Mouse (Mus musculus): ENCODE results near the gene Wnk4. TPM values are rescaled to one million over a fixed set of nuclear protein-coding genes. Genes with fewer than 3 reads are reported as not detected.

Gene Wnk4
- total RNA-seq, 4 experiments from 2014 or later = 11.1 to 12.2 (median 11.6) TPM

DNA sequence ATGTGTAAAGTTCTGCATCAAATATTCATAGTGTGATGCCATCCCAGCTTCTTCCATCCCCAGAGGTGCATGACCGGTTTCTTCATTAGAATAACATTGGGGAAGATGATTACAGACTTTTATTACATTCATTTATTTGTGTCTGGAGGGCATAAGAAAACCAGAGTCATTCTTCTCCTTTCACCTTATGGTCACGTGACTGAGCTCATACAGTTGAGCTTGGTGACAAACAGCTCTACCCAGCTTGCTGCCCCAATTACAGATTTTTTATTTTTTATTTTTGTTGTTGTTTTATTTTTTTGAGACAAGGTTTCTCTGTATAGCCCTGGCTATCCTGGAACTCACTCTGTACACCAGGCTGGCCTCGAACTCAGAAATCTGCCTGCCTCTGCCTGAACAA, 12.1 kb downstream of the Wnk4 start:
- DNase-seq (ENCODE audit: low spot score in 2 of 2) = no peak

DNA sequence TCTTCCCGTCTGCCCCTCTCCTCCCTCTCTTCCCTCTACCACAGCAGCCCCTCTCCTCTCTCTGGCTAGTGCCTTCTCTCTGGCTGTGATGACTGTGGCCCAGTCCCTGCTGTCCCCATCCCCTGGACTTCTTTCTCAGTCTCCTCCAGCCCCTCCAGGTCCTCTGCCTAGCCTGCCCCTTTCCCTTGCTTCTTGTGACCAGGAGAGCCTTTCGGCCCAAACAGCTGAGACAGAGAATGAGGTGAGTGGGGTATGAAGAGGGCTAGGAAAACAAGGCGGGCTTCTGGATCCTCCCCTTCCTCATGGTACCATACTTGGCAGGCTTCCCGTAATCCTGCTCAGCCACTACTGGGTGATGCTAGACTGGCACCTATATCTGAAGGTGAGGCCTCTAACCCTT, 14.9 kb downstream of the Wnk4 start:
- DNase-seq (ENCODE audit: low spot score in 2 of 2) = no peak

DNA sequence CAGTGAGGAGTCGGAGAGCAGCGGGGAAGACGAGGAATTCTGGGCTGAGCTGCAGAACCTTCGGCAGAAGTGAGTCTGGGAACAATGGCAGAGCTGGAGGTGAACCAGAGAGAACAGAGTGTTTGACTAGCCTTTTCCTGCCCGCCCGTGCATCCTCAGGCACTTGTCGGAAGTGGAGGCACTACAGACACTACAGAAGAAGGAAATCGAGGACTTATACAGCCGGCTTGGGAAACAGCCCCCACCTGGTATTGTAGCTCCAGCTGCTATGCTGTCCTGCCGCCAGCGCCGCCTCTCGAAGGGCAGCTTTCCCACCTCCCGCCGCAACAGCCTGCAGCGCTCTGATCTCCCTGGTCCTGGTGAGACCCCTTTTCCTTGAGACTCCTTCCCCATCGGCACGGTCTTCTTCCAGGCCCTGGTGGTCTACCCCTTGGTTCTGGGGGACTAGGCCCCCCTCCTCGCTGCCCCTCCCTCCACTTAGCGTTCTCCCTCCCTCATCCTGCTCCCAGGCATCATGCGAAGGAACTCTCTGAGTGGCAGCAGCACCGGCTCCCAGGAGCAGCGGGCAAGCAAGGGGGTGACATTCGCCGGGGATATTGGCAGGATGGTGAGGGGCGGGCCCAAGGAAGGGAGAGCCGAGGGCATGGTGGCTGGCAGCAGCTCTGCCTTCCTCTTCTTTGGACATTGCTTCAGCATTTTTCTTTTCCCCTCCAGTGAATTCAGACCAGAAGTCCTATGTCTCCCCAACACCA, 16.1 kb downstream of the Wnk4 start:
- DNase-seq (ENCODE audit: low spot score in 2 of 2) = no peak

DNA sequence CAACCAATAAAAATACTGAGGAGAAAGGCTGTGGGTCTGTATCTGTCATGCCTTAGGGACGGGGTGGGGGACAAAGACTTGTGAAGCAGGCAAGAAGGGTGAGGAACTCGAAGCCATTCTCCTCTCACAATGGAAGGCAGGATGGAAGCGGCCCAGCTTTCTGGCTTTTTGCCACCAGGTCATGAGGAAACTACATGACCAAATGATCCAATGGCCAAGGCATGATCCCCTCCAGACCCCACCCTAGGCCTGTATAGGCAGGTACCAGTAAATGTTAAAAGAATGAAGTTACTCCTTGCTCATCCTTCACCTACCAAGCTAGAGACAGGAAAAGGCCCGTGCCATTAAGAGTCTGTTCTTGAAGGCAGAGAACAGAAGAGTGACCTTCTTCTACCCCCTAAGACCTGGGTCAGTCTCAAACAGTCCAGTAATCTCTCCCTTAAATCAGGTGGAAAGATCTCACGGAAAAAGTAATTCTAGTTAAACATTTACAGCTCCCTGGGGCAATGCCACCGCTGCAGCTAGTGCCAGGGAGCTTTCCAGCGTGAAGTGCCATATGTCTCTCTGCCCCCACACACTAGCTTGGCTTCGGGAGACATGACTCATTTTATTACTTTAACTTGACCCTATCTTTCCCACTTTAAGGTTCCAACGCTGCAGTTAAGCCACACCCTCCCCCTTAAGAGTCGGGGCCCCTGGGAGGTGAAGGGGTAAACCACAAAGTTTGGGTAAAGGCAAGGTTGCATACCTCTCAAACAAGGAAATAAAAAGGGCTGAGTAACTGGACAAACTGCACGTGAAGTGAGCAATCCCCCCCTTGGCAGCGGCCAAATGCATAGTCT, 17.2 kb downstream of the Wnk4 start:
- DNase-seq (ENCODE audit: low spot score in 2 of 2) = no peak

DNA sequence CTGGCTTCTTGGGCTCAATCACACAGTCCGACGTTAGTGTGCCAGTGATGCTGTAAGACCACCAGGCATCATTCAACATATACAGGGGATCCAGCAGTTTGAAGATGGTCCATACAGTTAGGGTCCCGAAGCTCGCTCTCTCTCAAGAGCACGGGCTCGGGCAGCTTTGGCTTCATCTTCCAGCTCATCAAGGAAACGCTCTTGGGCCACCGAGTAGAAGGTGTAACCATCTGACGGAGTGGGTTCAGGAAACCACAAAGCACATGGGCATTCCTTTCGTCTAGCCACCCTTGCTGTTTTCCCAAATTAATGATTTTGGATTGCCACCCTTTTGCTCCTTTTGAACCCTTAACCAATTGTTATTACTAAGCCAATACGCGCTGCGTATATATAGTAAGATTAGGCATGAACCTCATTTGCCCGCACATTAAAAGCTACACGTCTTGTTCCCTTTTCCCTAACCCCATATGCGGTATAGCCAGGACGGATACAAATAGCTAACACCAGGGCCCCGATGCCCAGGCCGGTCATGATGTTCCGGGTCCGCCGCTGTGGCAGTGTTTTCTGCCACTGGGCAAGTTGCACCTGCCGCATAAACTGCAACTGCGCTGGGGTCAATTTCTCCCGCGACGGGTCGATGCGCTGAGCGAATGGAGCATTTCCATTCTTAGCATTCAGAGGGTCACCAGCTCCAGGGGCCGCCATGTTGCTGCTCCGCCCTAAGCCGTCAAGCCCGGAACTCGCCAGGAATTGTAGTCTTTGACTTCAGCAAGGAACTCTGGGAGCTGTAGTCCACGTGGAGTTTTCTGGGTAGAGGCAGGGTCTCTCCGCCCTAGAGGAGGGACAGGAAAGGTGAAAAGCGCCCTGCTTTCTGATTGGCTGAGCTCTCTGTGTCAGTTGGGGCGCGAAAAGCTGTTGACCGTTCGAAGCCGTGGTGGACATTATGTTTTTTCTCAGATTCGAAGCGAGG, 18.1 kb downstream of the Wnk4 start, which contains the start of the genes Cntd1 and Coa3:
Gene Cntd1, plus strand, starts transcription at position 790 of the 970 bp plus-strand sequence.
Gene Coa3, minus strand, starts transcription at position 892 of the 970 bp plus-strand sequence.
- peak; percentile 60 to 81 for DNase-seq (ENCODE audit: low spot score in 2 of 2)

DNA sequence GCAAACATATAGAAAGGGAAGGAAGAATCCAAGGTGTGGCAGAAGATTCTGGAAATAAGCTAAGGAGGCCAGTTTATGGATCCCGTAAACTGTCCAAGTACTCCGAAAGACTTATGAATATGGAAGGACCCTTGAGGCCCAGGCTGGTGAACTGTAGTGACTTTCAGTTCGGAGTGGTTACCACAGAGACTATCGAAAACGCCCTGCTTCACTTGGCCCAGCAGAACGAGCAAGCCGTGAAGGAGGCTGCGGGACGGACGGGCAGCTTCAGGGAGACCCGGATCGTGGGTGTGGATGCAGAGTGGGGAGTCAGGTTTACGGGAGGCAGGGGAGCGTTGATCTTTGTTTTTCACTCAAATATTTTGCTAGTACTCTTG, 18.8 kb downstream of the Wnk4 start:
- DNase-seq (ENCODE audit: low spot score in 2 of 2) = no peak

DNA sequence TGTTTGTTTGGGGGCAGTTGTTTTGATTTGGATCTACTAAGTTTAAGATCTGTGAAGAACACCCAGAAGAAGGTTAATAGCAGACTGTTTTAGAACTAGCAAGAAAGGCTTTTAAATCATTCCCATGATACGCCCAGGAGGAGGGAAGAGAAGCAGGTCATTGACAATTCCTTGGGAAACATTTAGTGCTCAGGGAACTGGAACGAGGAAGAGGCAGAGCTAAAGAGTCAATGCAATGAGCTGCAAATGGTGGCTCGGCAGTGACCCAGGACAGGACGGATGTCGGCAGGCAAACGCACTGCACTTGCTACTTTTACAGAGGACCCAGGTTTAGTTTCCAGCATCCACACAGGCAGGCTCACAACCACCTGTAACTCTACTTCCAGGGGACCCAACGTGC, 20.5 kb downstream of the Wnk4 start:
- DNase-seq (ENCODE audit: low spot score in 2 of 2) = no peak

DNA sequence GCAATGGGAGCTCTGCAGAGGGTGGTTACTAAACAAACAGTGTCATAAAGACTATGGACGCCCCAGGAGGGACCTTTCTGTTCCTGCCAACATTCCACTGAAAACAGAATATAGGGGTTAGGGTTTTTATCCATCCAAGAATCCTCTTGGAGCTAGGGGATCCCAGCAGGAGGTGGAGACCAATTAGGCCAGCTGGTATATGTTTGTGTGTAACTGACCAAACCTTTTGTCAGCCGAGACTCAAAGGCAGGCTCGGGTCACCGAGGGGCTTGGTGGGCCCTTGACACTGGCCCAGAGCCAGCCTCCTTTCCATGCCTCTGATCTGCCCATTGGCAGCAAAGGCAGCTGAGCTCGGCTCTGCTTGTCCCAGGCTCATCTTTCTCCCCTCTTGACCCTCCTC, 22.5 kb downstream of the Wnk4 start:
- no peak for DNase-seq (ENCODE audit: low spot score in 2 of 2)

DNA sequence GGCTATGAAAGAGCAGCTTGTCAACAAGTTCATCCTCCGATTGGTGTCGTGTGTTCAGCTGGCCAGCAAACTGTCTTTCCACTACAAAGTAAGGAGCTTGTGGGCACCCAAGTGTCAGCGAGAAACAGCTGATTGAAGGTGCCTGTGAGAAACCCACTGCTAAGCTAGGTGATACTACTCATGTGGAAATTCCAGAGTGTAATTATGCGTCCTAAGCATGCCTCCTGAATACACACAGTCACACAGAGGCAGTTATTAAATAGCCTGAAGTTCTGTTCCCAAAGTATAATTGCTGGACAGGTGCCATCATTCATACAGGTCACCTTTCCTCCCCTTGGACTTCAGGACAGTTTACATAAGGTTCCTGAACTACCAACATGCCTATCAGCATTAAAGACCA, 23.4 kb downstream of the Wnk4 start:
- DNase-seq (ENCODE audit: low spot score in 2 of 2) = no peak

DNA sequence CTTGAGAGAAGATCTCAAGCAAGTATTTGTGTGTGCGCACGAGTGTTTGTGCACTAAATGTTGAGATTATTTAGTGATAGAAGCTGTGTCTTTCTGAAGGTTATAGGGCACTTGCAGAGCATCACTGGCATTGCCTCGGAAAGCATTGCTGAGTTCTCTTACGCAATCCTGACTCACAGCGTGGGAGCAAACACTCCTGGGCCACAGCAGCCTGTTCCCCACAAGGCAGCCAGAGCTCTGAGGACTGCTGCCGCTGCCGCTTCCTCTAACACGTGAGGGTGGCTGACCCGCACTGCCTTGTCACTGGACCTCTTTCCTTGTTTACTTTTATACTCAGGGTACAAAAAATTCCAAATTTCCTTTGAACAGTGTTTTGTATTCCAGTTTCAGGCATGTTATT, 26.9 kb downstream of the Wnk4 start:
- DNase-seq (ENCODE audit: low spot score in 2 of 2) = no peak

DNA sequence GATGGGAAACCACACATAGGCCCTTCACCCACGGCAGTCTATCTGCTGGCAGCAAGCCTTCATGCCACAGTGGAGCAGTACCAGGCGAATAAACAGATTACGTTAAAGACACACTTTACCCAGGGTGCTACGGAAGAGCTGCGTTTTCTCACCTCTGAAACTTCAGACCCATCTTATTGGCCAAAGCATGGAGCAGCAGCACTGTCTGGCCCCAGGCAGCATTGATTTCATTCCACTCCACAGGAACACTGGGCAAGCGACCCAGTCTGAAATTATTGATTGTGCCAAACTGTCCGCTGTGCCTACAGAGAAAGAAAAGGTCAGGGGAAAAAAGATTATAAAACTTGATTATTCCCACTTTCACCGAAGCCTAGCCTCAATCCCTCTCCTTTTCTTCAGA, 30.9 kb downstream of the Wnk4 start:
- no peak for DNase-seq (ENCODE audit: low spot score in 2 of 2)

DNA sequence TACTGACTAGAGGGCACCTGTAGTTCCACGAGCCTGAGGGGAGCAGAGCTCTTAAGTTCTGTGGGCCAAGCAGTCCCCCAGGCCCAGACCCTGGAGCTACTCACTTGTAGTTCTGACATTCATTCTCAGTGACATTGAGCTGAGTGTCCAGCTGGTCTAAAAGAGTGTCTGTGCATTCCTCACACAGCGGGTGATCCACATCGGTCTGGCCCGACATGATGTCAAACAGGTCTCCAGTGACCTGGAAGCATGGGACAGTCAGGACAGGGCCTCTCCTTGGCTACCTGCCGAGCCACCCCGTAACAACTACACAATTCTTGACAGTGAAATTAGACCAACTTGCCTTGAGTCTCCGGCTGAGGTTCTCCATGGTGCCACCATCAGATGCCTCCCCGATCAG, 34.8 kb downstream of the Wnk4 start:
- no peak for DNase-seq (ENCODE audit: low spot score in 2 of 2)

DNA sequence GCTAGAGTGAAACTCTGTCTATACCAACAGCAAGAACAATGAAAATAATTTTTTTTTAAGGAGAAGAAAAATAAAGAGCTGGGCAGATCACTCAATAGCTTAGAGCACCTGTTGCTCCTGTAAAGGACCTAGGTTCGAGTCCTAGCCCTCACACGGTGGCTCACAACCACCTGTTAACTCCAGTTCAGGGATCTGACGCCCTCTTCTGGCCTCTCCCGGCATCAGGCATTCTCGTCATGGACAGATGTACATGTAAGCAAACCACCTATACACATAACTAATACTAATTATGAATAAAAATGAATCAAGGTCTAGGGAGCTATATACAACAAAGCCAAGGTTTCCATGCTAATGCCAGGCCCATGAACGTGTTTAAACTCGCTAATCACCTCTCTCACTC, 40.5 kb downstream of the Wnk4 start:
- DNase-seq (ENCODE audit: low spot score in 2 of 2) = no peak

DNA sequence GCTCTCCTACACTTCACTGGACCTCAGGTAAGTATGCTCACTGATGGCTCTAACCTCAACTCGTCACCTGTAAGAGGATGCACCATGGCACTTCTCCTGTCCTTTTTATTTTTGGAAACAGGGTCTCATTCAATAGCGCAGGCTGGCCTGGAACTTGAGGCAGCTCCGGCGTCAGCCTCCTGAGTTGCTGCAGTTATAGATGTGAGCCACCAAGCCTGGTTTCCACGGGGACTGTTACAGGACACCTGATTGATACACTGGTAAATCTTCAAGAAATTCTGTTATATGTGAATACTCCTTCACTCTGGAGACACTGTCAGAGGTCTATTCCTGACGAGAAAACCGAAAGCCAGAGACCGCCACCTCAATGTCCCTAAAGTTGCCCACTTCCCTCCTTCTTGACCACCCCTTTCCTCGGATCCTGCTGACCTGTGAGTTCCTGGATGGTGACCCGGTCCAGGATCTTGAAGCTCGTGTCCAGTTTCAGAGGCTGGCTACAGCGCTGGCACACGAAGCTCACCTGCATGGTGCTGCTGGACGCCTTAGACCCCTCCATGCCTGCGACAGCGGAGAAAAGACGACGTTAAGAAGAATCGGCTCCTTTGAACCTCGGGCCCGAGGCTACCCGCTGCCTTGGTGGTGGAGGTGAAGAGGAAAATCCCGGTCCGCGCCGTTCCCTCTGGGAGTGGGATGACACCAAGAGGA, 41.1 kb downstream of the Wnk4 start:
- DNase-seq (ENCODE audit: low spot score in 2 of 2) = no peak

DNA sequence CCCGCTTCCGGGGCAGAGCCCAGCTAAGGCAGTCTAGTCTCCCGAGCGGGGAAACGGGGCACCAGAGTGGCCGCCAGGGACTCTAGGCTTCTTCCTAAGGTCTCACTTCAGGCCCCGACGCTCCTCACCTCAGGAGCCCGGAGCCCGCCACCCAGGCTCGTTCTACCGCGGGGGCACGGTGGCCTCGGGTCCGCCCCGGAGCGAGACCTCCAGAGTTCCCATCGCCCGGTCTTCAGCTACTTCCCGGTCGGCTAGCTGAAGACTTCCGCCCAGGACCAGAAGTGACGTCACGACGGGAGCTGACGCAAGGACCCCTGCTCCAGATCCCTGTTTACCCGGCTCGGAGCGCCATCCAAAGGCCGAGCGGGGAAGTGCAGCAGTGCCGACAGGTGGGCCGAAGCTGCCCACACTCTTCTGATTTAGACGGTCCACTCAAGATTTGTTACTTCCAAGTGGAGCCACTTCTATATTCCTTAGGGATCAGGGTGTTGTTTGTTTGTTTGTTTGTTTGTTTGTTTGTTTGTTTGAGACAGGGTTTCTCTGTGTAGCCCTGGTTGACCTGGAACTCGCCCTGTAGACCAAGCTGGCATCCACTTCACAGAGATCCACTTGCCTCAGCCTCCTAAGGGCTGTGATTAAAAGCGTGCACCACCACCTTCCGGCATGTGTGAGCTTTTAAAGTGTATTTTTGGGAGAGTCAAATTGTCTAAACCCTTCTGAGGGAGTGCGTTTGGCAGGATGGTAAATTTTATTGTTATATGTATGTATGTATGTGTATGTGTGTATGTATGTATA, 41.8 kb downstream of the Wnk4 start, which contains the start of gene Becn1:
Gene Becn1, minus strand, starts transcription at position 283 of the 795 bp plus-strand sequence.
- DNase-seq (ENCODE audit: low spot score in 2 of 2) = peak; percentile 91 to 96

DNA sequence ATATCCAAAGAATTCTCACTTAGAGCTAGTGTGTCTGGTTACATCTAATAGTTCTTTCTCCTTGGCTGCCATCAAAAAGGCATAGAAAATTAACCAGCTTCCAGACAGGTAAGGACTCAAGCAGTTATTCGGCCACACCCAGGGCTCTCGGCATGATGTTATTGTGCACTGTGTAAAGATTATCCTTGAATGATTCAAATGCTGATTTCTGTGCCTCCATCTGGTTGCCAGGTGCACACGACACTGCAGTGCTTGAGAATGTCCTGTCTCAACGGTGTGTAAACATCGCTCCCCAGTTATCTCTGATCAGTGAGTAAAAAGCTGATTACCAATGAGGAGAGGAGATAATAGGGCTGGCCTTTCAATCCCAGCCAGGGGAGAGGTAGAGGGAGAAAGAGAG, 47.4 kb downstream of the Wnk4 start:
- DNase-seq (ENCODE audit: low spot score in 2 of 2) = no peak

DNA sequence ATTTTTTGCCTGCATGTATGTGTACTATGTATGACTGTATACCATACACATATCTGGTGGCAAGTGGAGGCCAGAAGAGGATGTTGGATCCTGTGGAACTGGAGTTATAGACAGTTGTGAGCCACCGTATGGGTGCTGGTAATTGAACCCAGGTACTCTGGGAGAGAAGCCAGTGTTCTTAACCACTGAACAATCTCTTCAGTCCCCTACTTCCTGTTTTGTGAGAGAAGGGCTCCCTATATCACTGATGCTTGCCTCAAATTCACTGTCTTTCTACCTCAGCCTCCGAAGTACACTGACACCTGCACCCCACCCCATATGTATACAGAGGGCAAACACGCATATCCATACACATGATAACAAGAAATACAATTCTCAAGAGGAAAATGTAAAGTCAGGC, 50.7 kb downstream of the Wnk4 start:
- DNase-seq (ENCODE audit: low spot score in 2 of 2) = no peak

DNA sequence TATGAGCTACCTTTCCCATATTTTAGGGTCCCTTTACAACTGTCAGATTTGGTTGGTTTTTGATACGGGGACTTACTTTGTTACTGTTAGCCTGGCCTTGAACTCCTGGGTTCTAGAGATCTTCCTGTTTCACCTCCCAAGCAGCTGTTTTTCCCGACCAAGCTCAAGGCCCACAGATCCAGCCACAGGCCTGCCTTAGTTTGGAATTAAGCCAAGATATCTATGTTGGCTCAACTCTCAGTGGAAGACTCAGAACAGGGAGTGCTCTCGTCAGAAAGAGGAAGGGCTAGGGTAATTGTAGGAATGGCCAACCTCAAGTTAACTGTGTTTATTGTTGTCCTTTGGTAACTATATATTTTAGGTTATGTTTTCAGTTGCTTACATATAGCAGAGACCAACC, 51.8 kb downstream of the Wnk4 start:
- DNase-seq (ENCODE audit: low spot score in 2 of 2) = no peak

DNA sequence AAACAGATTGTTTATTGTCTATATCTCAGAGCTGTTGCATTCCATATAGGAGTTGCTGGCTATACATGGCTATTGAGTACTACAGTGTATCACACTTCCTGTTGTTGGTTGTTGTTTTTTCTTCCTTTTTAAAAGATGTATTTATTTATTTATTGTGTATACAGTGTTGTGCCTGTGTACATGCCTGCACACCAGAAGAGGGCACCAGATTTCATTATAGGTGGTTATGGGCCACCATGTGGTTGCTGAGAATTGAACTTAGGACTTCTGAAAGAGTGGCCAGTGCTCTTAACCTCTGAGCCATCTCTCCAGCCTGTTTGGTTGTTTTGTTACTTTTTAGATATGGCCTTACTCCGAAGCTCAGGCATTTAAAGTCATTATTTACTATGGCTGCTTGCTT, 54.2 kb downstream of the Wnk4 start:
- no peak for DNase-seq (ENCODE audit: low spot score in 2 of 2)

DNA sequence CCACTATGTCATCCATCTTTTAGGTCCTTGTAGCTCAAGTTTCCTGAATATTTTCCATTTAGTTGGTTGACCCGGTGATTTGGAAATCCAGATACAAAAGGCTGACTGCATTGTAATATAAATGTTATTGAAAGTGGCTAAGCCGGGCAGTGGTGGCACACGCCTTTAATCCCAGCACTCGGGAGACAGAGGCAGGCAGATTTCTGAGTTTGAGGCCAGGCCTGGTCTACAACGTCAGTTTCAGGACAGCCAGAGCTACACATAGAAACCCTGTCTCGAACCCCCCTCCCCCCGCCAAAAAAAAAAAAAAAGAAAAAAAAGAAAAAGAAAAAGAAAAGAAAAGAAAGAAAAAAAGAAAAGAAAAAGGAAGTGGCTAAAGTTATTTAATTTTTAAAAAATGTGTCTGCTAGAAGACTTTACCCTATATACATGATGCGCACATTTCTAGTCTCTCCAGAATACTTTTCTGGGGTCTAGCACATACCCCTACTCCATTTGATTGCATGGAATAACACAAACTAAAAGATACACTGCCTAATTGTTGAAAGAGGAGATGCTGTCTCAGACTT, 54.8 kb downstream of the Wnk4 start:
- no peak for DNase-seq (ENCODE audit: low spot score in 2 of 2)

Data from left cerebral cortex, adult 8-10 months (tissue).